Mouse (Mus musculus): ENCODE measurements around the gene Zcchc17. TPM values are rescaled to one million over a fixed set of nuclear protein-coding genes. Genes with fewer than 3 reads are reported as not detected.

Gene Zcchc17
- total and polyA plus RNA-seq, 3 experiments: 43.7 to 62.5 TPM; not detected in 1

DNA sequence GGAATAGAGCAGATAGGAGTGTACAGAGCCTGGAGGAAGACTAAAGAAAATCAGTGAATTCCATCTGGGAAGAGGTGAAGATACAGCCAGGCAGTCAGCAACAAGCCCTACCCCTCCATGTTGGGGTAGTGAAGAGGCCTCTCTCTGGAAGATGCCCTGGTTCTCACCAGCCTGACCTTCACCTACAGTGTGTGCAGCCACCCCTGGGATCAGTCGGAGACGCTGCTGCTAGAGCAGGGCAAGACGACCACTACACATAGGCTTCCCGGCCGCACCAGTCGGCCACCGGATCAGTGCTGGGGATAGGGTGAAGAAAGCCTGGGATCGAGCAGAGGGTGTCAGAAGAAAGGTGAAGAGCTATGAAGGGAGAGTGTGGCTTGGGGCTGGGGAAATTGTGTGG is 50.5 kb downstream of the Zcchc17 start:
- no peaks in the 10 kb centered on the region for H3K27me3 ChIP-seq (ENCODE audit: control insufficient read depth in 1 of 2, insufficient read depth in 2 of 2, low read length in 2 of 2)
- TF ChIP-seq SMC3 (IDR thresholded peaks at IDR 0.05; ENCODE audit: low read depth, low read length) (no peak), USF1 (IDR thresholded peaks at IDR 0.05; ENCODE audit: low read depth, low read length) (no peak), POLR2AphosphoS5 (IDR thresholded peaks at IDR 0.05; ENCODE audit: borderline replicate concordance, low read depth, low read length) (no peak), SIN3A (IDR thresholded peaks at IDR 0.05; ENCODE audit: low read length) (no peak), ZMIZ1 (IDR thresholded peaks at IDR 0.05; ENCODE audit: low read depth, low read length) (no peak), EP300 (IDR thresholded peaks at IDR 0.05; ENCODE audit: low read depth in 1 of 2, low read length in 2 of 2) (no peak), ZKSCAN1 (IDR thresholded peaks at IDR 0.05; ENCODE audit: low read depth, low read length) (no peak), ETS1 (IDR thresholded peaks at IDR 0.05; ENCODE audit: low read depth, low read length) (no peak), NRF1 (IDR thresholded peaks at IDR 0.05; ENCODE audit: insufficient read depth, low read depth, low read length, poor library complexity, severe bottlenecking) (no peak), E2F4 (IDR thresholded peaks at IDR 0.05; ENCODE audit: borderline replicate concordance, low read depth, low read length) (no peak), MEF2A (IDR thresholded peaks at IDR 0.05; ENCODE audit: extremely low read depth, insufficient replicate concordance, low read depth, low read length, poor library complexity, severe bottlenecking) (no peak), CHD1 (IDR thresholded peaks at IDR 0.05; ENCODE audit: low read depth, low read length) (no peak), MYB (IDR thresholded peaks at IDR 0.05; ENCODE audit: low read depth, low read length) (no peak), POLR2AphosphoS2 (IDR thresholded peaks at IDR 0.05; ENCODE audit: low read length) (no peak), GABPA (IDR thresholded peaks at IDR 0.05; ENCODE audit: low read depth, low read length) (no peak), MAX (IDR thresholded peaks at IDR 0.05; ENCODE audit: low read length) (no peak), UBTF (IDR thresholded peaks at IDR 0.05; ENCODE audit: borderline replicate concordance, insufficient read depth, low read depth, low read length) (no peak), ZC3H11A (IDR thresholded peaks at IDR 0.05; ENCODE audit: low read depth, low read length) (no peak)
- no peak for DNase-seq (ENCODE audit: low read depth, low spot score)
- no peaks in the 10 kb centered on the region for H3K9me3 ChIP-seq (replicated peaks; ENCODE audit: insufficient read depth, low read length)
- no peak overlapping the region for H3K4me3 ChIP-seq (ENCODE audit: control insufficient read depth in 1 of 2, insufficient read depth in 1 of 2, low read depth in 2 of 2, low read length in 2 of 2)
- no peaks in the 10 kb centered on the region for H3K36me3 ChIP-seq (ENCODE audit: control insufficient read depth in 1 of 2, insufficient read depth in 2 of 2, low read length in 2 of 2)
- H3K27ac ChIP-seq (ENCODE audit: control insufficient read depth, low read depth, low read length): no peak overlapping the region
- no peaks in the 10 kb centered on the region for H3K4me1 ChIP-seq (ENCODE audit: control insufficient read depth in 1 of 2, insufficient read depth in 2 of 2, low read length in 2 of 2)
- H3K79me2 ChIP-seq (ENCODE audit: control insufficient read depth, insufficient read depth, low read length, poor library complexity): no peaks in the 10 kb centered on the region
- H3K9ac ChIP-seq (ENCODE audit: control insufficient read depth, low read depth, low read length, poor library complexity, severe bottlenecking): no peak overlapping the region

DNA sequence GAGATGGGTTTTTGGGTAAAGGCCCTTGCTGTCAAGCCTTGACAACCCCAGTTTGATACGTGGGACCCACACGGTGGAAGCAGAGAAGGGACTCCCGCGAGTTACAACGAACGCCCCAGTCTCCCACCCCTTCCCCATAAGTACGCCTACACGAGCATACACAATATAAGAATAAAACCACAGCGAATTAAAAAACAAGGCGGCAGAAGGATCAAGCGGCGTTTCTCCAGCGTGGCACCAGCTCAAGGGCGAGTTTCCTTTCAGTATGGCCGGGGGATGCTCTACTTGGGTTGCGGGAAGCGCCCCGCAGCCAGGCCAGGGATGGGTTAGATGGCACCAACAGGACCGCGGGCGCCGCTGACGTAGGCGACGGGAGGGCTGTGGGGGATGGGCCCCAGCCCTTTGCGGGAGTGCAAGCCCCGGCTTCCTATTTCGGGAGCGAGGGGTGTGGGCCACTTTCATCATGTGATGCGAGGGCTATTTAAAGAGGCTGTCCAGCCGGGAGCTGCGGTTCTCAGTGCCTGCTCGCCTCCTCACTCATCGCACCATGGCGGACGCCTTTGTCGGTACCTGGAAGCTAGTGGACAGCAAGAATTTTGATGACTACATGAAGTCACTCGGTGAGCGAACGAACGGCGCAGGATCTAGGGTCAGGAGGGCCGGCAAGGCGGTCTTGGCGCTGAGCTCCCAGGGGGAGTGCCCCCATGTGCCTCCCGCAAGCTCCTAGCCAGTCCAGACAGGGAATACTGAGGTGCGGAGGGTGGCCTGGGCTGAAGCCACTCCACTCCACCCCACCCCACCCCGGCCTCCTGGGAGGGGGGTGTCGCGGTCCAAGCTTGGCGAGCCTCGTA is 51.3 kb downstream of the Zcchc17 start, which contains the start of the genes Fabp3 and Gm10570:
Gene Fabp3, plus strand, starts transcription at position 365 of the 851 bp plus-strand sequence.
Gene Gm10570, minus strand, starts transcription at position 444 of the 851 bp plus-strand sequence.
- Histone ChIP-seq H3K27ac (ENCODE audit: control insufficient read depth, low read depth, low read length) (no peak within 1 kb of the TSS), H3K4me1 (ENCODE audit: control insufficient read depth in 1 of 2, insufficient read depth in 2 of 2, low read length in 2 of 2) (no peaks in the 10 kb centered on the region), H3K27me3 (ENCODE audit: control insufficient read depth in 1 of 2, insufficient read depth in 2 of 2, low read length in 2 of 2) (no peaks in the 10 kb centered on the region), H3K9ac (ENCODE audit: control insufficient read depth, low read depth, low read length, poor library complexity, severe bottlenecking) (no peak within 1 kb of the TSS), H3K79me2 (ENCODE audit: control insufficient read depth, insufficient read depth, low read length, poor library complexity) (no peaks in the 10 kb centered on the region), H3K4me3 (ENCODE audit: control insufficient read depth in 1 of 2, insufficient read depth in 1 of 2, low read depth in 2 of 2, low read length in 2 of 2) (no peak within 1 kb of the TSS), H3K36me3 (ENCODE audit: control insufficient read depth in 1 of 2, insufficient read depth in 2 of 2, low read length in 2 of 2) (no peaks in the 10 kb centered on the region), H3K9me3 (replicated peaks; ENCODE audit: insufficient read depth, low read length) (no peaks in the 10 kb centered on the region)
- TF ChIP-seq NELFE (IDR thresholded peaks at IDR 0.05; ENCODE audit: low read depth, low read length) (no peak), POLR2A (IDR thresholded peaks at IDR 0.05; ENCODE audit: control insufficient read depth in 1 of 2, insufficient read depth in 1 of 2, low read depth in 1 of 2, low read length in 2 of 2, poor library complexity in 1 of 2) (peak in 1 of 2 experiments; percentile 20; a peak in 1 of 4 replicates)
- DNase-seq (ENCODE audit: low read depth, low spot score): no peak
